Mouse (Mus musculus) MEL (cell line): Measurements from ENCODE around the gene Prkd2. TPM values are rescaled to one million over a fixed set of nuclear protein-coding genes. Genes with fewer than 3 reads are reported as not detected.
A peak's percentile ranks its signal among the peaks of the same experiment; 100 is the strongest.

Experiments
- DNase-seq: peaks from one replicate; pipeline ENCODE4 v3.0.0; 2011; ENCODE audit warnings: low read depth, low spot score
- H3K27ac ChIP-seq: 2 replicates; pipeline ENCODE4 v1.5.1; 2012; ENCODE audit warnings: low read depth, mild to moderate bottlenecking, control low read depth, low read length, moderate library complexity; ENCODE audit not compliant: control insufficient read depth
- H3K27me3 ChIP-seq, 2 experiments: fragments of 150-350 bp in 1 of 2; sonication (generic) in 1 of 2; 2 replicates each; pipeline ENCODE4 v1.6.1; 2012; ENCODE audit warnings: low read length in 2 of 2, mild to moderate bottlenecking in 2 of 2, improper control_type of control experiment in 1 of 2, moderate library complexity in 1 of 2; ENCODE audit not compliant: insufficient read depth in 2 of 2, control insufficient read depth in 1 of 2
- H3K36me3 ChIP-seq, 2 experiments: 2 replicates each; pipeline ENCODE4 v1.6.1; 2012 to 2014; ENCODE audit warnings: low read length in 2 of 2, improper control_type of control experiment in 1 of 2, inconsistent platforms in 1 of 2, mild to moderate bottlenecking in 1 of 2; ENCODE audit not compliant: insufficient read depth in 2 of 2, control insufficient read depth in 1 of 2
- H3K4me1 ChIP-seq, 2 experiments: fragments of 150-350 bp in 1 of 2; sonication (generic) in 1 of 2; 2 replicates each; pipeline ENCODE4 v1.6.1; 2012; ENCODE audit warnings: low read length in 2 of 2, improper control_type of control experiment in 1 of 2, mild to moderate bottlenecking in 1 of 2; ENCODE audit not compliant: insufficient read depth in 2 of 2, control insufficient read depth in 1 of 2
- H3K4me3 ChIP-seq, 2 experiments: fragments of 150-350 bp in 1 of 2; sonication (generic) in 1 of 2; 2 replicates each; pipeline ENCODE4 v1.5.1; 2012; ENCODE audit warnings: low read depth in 2 of 2, low read length in 2 of 2, mild to moderate bottlenecking in 2 of 2, moderate library complexity in 2 of 2, control low read depth in 1 of 2, improper control_type of control experiment in 1 of 2; ENCODE audit not compliant: control insufficient read depth in 1 of 2, insufficient read depth in 1 of 2
- H3K79me2 ChIP-seq: 2 replicates; pipeline ENCODE4 v1.6.1; 2012; ENCODE audit warnings: mild to moderate bottlenecking, low read length, moderate library complexity; ENCODE audit not compliant: control insufficient read depth, poor library complexity, insufficient read depth
- H3K9ac ChIP-seq: 2 replicates; pipeline ENCODE4 v1.6.1; 2012; ENCODE audit warnings: low read depth, mild to moderate bottlenecking, control low read depth, low read length, moderate library complexity; ENCODE audit not compliant: control insufficient read depth, poor library complexity, severe bottlenecking
- H3K9me3 ChIP-seq: fragments of 150-350 bp; sonication (generic); replicated peaks from 2 replicates; pipeline ENCODE4 v1.6.1; 2012; ENCODE audit warnings: mild to moderate bottlenecking, low read length, improper control_type of control experiment, moderate library complexity; ENCODE audit not compliant: insufficient read depth
- CTCF ChIP-seq, 3 experiments: IDR thresholded peaks in 2 of 3; conservative IDR thresholded peaks in 1 of 3; 2 replicates each; pipeline ENCODE4 v1.5.1; 2011 to 2012; ENCODE audit warnings: low read length in 3 of 3, low read depth in 2 of 3, mild to moderate bottlenecking in 2 of 3, improper control_type of control experiment in 1 of 3, inconsistent platforms in 1 of 3, mixed read lengths in 1 of 3, moderate library complexity in 1 of 3; ENCODE audit not compliant: control insufficient read depth in 1 of 3, insufficient read depth in 1 of 3, poor library complexity in 1 of 3, severe bottlenecking in 1 of 3
- E2F4 ChIP-seq: IDR thresholded peaks from 2 replicates; pipeline ENCODE4 v1.6.1; 2011; ENCODE audit warnings: low read depth, low read length, improper control_type of control experiment, borderline replicate concordance
- GABPA ChIP-seq: IDR thresholded peaks from 2 replicates; pipeline ENCODE4 v1.6.1; 2012; ENCODE audit warnings: low read depth, mild to moderate bottlenecking, inconsistent platforms, low read length, improper control_type of control experiment, moderate library complexity
- MAZ ChIP-seq: IDR thresholded peaks from 2 replicates; pipeline ENCODE4 v1.6.1; 2012; ENCODE audit warnings: low read depth, mild to moderate bottlenecking, inconsistent platforms, low read length, improper control_type of control experiment
- MXI1 ChIP-seq: IDR thresholded peaks from 2 replicates; pipeline ENCODE4 v1.6.1; 2011; ENCODE audit warnings: mild to moderate bottlenecking, low read depth, low read length, improper control_type of control experiment
- MYB ChIP-seq: IDR thresholded peaks from 2 replicates; pipeline ENCODE4 v1.6.1; 2011; ENCODE audit warnings: mild to moderate bottlenecking, low read depth, low read length, improper control_type of control experiment
- RAD21 ChIP-seq: IDR thresholded peaks from 2 replicates; pipeline ENCODE4 v1.6.1; 2011; ENCODE audit warnings: mild to moderate bottlenecking, low read depth, low read length, improper control_type of control experiment
- SIN3A ChIP-seq: IDR thresholded peaks from 2 replicates; pipeline ENCODE4 v1.6.1; 2012; ENCODE audit warnings: low read length, improper control_type of control experiment, inconsistent platforms
- SMC3 ChIP-seq: IDR thresholded peaks from 2 replicates; pipeline ENCODE4 v1.6.1; 2011; ENCODE audit warnings: low read depth, low read length, improper control_type of control experiment
- UBTF ChIP-seq: IDR thresholded peaks from 2 replicates; pipeline ENCODE4 v1.6.1; 2012; ENCODE audit warnings: low read depth, mild to moderate bottlenecking, inconsistent platforms, low read length, improper control_type of control experiment, moderate library complexity, borderline replicate concordance; ENCODE audit not compliant: insufficient read depth
- ZC3H11A ChIP-seq: IDR thresholded peaks from 2 replicates; pipeline ENCODE4 v1.6.1; 2012; ENCODE audit warnings: low read depth, mild to moderate bottlenecking, inconsistent platforms, low read length, improper control_type of control experiment
- ZKSCAN1 ChIP-seq: IDR thresholded peaks from 2 replicates; pipeline ENCODE4 v1.6.1; 2012; ENCODE audit warnings: low read depth, mild to moderate bottlenecking, inconsistent platforms, low read length, improper control_type of control experiment, moderate library complexity
- ZMIZ1 ChIP-seq: IDR thresholded peaks from 2 replicates; pipeline ENCODE4 v1.6.1; 2012; ENCODE audit warnings: low read depth, mild to moderate bottlenecking, inconsistent platforms, low read length, improper control_type of control experiment, moderate library complexity
- ZNF384 ChIP-seq: IDR thresholded peaks from 2 replicates; pipeline ENCODE4 v1.6.1; 2012; ENCODE audit warnings: low read depth, mild to moderate bottlenecking, inconsistent platforms, low read length, improper control_type of control experiment
- polyA plus RNA-seq, 2 experiments: library from polyadenylated mRNA; stranded (reverse) in 1 of 2; unstranded in 1 of 2; fragments of >175 nt in 1 of 2; fragments of >200 nt in 1 of 2; gene quantifications; 2 replicates each; pipeline versions ENCODE4 v1.2.1 to v1.2.4; 2012; ENCODE audit warnings: low replicate concordance in 2 of 2, low read depth in 1 of 2; ENCODE audit not compliant: insufficient read length in 2 of 2, insufficient read depth in 1 of 2, missing spikeins in 1 of 2
- total RNA-seq: library from RNA; depleted of rRNA; stranded (reverse); fragments of 300-350 nt; gene quantifications from 2 replicates; pipeline ENCODE4 v1.2.3, GENCODE M21; 2012

The Prkd2 gene
- total and polyA plus RNA-seq, 3 experiments, result 2.9 to 8.7 TPM; not detected in 1

DNA sequence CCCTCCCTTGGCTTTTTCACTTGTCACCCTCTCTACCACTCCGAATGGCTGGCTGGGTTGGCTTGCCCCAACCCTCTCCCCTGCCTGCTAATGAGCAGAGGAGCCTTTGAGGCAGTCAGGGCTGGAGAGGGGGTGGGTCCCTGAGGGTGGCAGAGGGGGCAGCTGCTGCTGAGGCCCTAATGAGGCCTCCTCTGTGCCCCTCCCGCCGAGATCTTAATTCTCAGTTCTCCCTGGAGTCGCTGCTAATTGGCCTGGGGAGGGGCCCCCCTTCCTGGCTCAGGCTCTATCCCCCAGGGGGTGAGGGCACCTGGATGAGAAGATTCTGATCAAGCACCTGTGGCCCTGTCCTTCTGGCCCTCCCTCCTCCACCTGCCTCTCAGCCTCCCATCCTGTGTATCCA, 51.6 kb downstream of the Prkd2 start:
- no peak overlapping the region for H3K27ac ChIP-seq
- no peak for TF ChIP-seq GABPA
- no peak for TF ChIP-seq CTCF (IDR thresholded peaks at IDR 0.05 in 2 of 3, conservative IDR thresholded peaks at IDR 0.05 in 1 of 3; ENCODE audit: control insufficient read depth in 1 of 3, insufficient read depth in 1 of 3, low read depth in 2 of 3, low read length in 3 of 3, poor library complexity in 1 of 3, severe bottlenecking in 1 of 3)
- no peak for TF ChIP-seq MYB
- TF ChIP-seq E2F4, result no peak
- TF ChIP-seq, all 39 proteins: peak for 0
- Histone ChIP-seq H3K9ac (no peak overlapping the region), H3K4me1 (peaks cover 0 to 10% of the 10 kb centered on the region in 2 experiments; a peak in 2 of 4 replicates), H3K36me3 (no peaks in the 10 kb centered on the region), H3K9me3 (no peaks in the 10 kb centered on the region), H3K79me2 (no peaks in the 10 kb centered on the region), H3K4me3 (no peak overlapping the region), H3K27me3 (peaks cover 0 to 3% of the 10 kb centered on the region in 2 experiments; a peak in 2 of 4 replicates)
- DNase-seq, result no peak

DNA sequence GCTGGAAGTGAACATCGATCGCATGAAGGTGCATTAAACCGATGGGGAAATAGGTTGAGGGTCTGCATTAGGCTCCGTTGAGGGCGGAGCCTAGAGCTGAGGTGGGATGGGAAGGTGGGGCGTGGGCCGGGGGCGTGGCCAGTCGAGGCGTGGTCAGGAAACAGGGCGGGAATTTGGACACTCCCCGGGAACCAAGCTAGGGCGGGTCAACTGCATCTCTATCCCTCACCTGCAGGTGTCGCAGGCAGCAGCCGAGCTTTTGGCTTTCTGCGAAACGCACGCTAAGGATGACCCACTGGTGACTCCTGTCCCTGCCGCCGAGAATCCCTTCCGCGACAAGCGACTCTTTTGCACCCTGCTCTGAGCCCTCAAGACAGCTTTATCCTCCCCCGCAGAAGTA, 52.3 kb downstream of the Prkd2 start:
- Histone ChIP-seq H3K9ac (peak overlapping the region; percentile 60), H3K4me3 (peak overlapping the region; percentile 55 to 69), H3K9me3 (no peaks in the 10 kb centered on the region), H3K27me3 (peaks cover 0 to 3% of the 10 kb centered on the region in 2 experiments; a peak in 2 of 4 replicates), H3K36me3 (no peaks in the 10 kb centered on the region), H3K27ac (no peak overlapping the region), H3K4me1 (peaks cover 0 to 10% of the 10 kb centered on the region in 2 experiments; a peak in 2 of 4 replicates), H3K79me2 (no peaks in the 10 kb centered on the region)
- peak; percentile 79 for DNase-seq
- TF ChIP-seq SIN3A, result peak; percentile 67
- peak; percentile 62; the same call in 1 of the 2 replicates for TF ChIP-seq MXI1
- TF ChIP-seq UBTF, result no peak
- 0 out of 2 replicates have a peak, but pooled peaks have one; percentile 69 for TF ChIP-seq E2F4
- peak; percentile 82 to 88 (median 86) for TF ChIP-seq CTCF (IDR thresholded peaks at IDR 0.05 in 2 of 3, conservative IDR thresholded peaks at IDR 0.05 in 1 of 3; ENCODE audit: control insufficient read depth in 1 of 3, insufficient read depth in 1 of 3, low read depth in 2 of 3, low read length in 3 of 3, poor library complexity in 1 of 3, severe bottlenecking in 1 of 3)
- peak; percentile 48 for TF ChIP-seq RAD21
- TF ChIP-seq ZNF384, result no peak
- TF ChIP-seq MYB, result no peak
- TF ChIP-seq ZMIZ1, result no peak
- peak; percentile 84 for TF ChIP-seq SMC3
- no peak for TF ChIP-seq ZKSCAN1
- TF ChIP-seq ZC3H11A, result peak; percentile 60
- peak; percentile 58; the same call in 1 of the 2 replicates for TF ChIP-seq MAZ
